Mouse (Mus musculus) right cerebral cortex, postnatal 25 days (tissue): ENCODE measurements around the gene Ifnar1.
"Not testable (repeated sequence)": the region's sequence is repeated elsewhere in the genome, so short reads cannot be mapped to it uniquely, and the experiment has no call there.

ENCODE experiments used
- DNase-seq: peaks from one replicate; pipeline ENCODE4 v3.0.0; 2022

Gene Ifnar1

GRCm38 (mm10) chr16:91512161-91512787, 27.2 kb downstream of the Ifnar1 start:
- peak; percentile 71 for DNase-seq

GRCm38 (mm10) chr16:91513099-91513498, 28.1 kb downstream of the Ifnar1 start:
- no peak for DNase-seq

GRCm38 (mm10) chr16:91517020-91517419, 32.0 kb downstream of the Ifnar1 start:
- DNase-seq = no peak

GRCm38 (mm10) chr16:91522040-91522439, 37.0 kb downstream of the Ifnar1 start:
- no peak for DNase-seq

- DNase-seq = no peak
These were observed 37.7 kb downstream of the Ifnar1 start for GRCm38 (mm10) chr16:91522479-91523309.

- DNase-seq = no peak
These were observed 39.2 kb downstream of the Ifnar1 start for GRCm38 (mm10) chr16:91524206-91524605.

GRCm38 (mm10) chr16:91526274-91526673, 41.2 kb downstream of the Ifnar1 start:
- no peak for DNase-seq

- no peak for DNase-seq
These were observed 42.0 kb downstream of the Ifnar1 start for GRCm38 (mm10) chr16:91527051-91527450.

GRCm38 (mm10) chr16:91527500-91527899, 42.5 kb downstream of the Ifnar1 start:
- DNase-seq = no peak

- DNase-seq = no peak
These were observed 43.5 kb downstream of the Ifnar1 start for GRCm38 (mm10) chr16:91528578-91528977.

GRCm38 (mm10) chr16:91530830-91531229, 45.8 kb downstream of the Ifnar1 start:
- DNase-seq = not testable (repeated sequence)

GRCm38 (mm10) chr16:91531856-91532255, 46.8 kb downstream of the Ifnar1 start:
- DNase-seq = no peak

- DNase-seq = no peak
These were observed 47.4 kb downstream of the Ifnar1 start for GRCm38 (mm10) chr16:91532429-91532828.

- DNase-seq = no peak
These were observed 48.3 kb downstream of the Ifnar1 start for GRCm38 (mm10) chr16:91533097-91534001.

- DNase-seq = peak; percentile 48
These were observed 49.4 kb downstream of the Ifnar1 start for GRCm38 (mm10) chr16:91534477-91534876.

- DNase-seq = no peak
These were observed 49.9 kb downstream of the Ifnar1 start for GRCm38 (mm10) chr16:91534888-91535287.

- DNase-seq = no peak
These were observed 51.3 kb downstream of the Ifnar1 start for GRCm38 (mm10) chr16:91536372-91536771.

- no peak for DNase-seq
These were observed 52.0 kb downstream of the Ifnar1 start for GRCm38 (mm10) chr16:91537065-91537464.

GRCm38 (mm10) chr16:91538051-91538450, 53.0 kb downstream of the Ifnar1 start:
- DNase-seq = no peak

GRCm38 (mm10) chr16:91538513-91538912, 53.5 kb downstream of the Ifnar1 start:
- DNase-seq = no peak

- DNase-seq = peak; percentile 49
These were observed 56.6 kb downstream of the Ifnar1 start for GRCm38 (mm10) chr16:91541573-91542081.

- DNase-seq = no peak
These were observed 58.6 kb downstream of the Ifnar1 start for GRCm38 (mm10) chr16:91543619-91544018.
